Mouse (Mus musculus): ENCODE measurements around the gene Phactr2. TPM values are rescaled to one million over a fixed set of nuclear protein-coding genes. Genes with fewer than 3 reads are reported as not detected.
A peak's percentile ranks its signal among the peaks of the same experiment; 100 is the strongest.

Gene Phactr2
- polyA plus RNA-seq, 1 experiment from 2014 or later: 10.0 TPM

DNA sequence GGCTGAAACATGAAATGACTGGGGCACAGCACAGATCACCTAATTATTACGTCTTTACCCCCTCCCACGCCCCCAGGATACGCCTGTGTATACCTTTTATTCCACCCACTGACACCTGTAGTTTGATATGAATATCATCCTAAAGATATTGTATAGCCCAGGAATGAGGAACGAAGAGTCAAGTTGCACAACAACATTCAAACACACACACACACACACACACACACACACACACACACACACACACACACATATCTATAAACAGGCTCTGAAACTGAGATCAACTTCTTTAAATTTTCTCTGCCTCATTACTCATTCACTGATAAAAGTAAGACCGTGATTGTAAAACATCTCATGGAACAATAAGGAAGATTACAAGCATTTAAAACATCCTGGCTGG is 197.9 kb downstream of the Phactr2 start:
- no peak overlapping the region for H3K27ac ChIP-seq (ENCODE audit: low read length)
- H3K4me1 ChIP-seq (ENCODE audit: control insufficient read depth, insufficient read depth, low read length): no peaks in the 10 kb centered on the region
- no peak overlapping the region for H3K9ac ChIP-seq (ENCODE audit: low read depth, low read length)
- WGBS: 75% methylated on average over 5 of the region's 5 CpGs
- no peaks in the 10 kb centered on the region for H3K36me3 ChIP-seq (ENCODE audit: control insufficient read depth, insufficient read depth, low read length)
- H3K4me2 ChIP-seq (ENCODE audit: low read depth, low read length): no peak overlapping the region
- H3K9me3 ChIP-seq (ENCODE audit: control insufficient read depth, low read length): no peaks in the 10 kb centered on the region
- H3K4me3 ChIP-seq (ENCODE audit: low read length): no peak overlapping the region
- no peaks in the 10 kb centered on the region for H3K27me3 ChIP-seq (replicated peaks; ENCODE audit: control insufficient read depth, insufficient read depth, low read length)
- no peak for ATAC-seq

DNA sequence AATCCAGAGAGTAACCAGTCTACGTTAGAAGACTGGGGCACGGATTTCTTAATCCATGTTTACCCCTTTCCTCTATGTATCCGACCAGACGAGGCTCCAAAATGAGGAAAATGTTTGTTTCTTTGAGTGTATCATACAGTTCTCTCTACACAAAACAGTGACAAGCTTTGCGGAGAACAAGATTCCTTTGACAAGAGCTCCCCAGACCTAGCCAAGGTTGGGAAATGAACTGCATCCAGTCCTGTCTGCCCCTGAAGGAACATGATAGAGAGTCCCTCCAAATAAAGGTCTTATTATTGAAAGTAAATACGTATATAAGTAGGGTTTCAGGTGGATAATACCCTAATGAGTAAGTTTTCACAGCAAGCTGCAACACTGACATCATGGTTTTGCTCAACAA is 199.1 kb downstream of the Phactr2 start:
- Histone ChIP-seq H3K27ac (ENCODE audit: low read length) (no peak overlapping the region), H3K27me3 (replicated peaks; ENCODE audit: control insufficient read depth, insufficient read depth, low read length) (no peaks in the 10 kb centered on the region), H3K9ac (ENCODE audit: low read depth, low read length) (no peak overlapping the region), H3K4me1 (ENCODE audit: control insufficient read depth, insufficient read depth, low read length) (no peaks in the 10 kb centered on the region), H3K4me3 (ENCODE audit: low read length) (no peak overlapping the region), H3K36me3 (ENCODE audit: control insufficient read depth, insufficient read depth, low read length) (no peaks in the 10 kb centered on the region), H3K4me2 (ENCODE audit: low read depth, low read length) (no peak overlapping the region), H3K9me3 (ENCODE audit: control insufficient read depth, low read length) (no peaks in the 10 kb centered on the region)
- WGBS: 84% methylated on average over 6 of the region's 6 CpGs
- ATAC-seq: no peak

DNA sequence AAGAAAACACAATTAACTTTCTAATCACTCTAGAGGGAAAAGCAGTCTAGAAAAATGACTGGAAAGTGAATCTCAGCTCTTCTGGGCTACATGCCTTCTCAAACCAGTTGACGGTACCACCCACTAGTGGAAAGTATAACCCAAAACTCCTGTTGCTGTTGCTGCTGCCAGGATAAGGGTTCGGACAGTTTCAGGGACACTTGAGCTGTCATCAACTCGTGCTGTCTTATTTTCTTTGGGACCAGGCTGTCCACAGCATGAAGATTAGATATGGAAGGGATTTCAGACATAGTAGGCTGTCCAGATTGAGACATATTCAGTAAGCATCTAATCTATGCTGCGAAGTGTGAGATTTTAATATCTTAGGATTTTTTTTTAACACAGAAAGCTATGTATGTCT is 199.5 kb downstream of the Phactr2 start:
- 88% methylated on average over 4 of the region's 4 CpGs for WGBS
- H3K4me3 ChIP-seq (ENCODE audit: low read length): no peak overlapping the region
- H3K4me1 ChIP-seq (ENCODE audit: control insufficient read depth, insufficient read depth, low read length): no peaks in the 10 kb centered on the region
- H3K27me3 ChIP-seq (replicated peaks; ENCODE audit: control insufficient read depth, insufficient read depth, low read length): no peaks in the 10 kb centered on the region
- H3K4me2 ChIP-seq (ENCODE audit: low read depth, low read length): no peak overlapping the region
- no peak for ATAC-seq
- H3K9ac ChIP-seq (ENCODE audit: low read depth, low read length): no peak overlapping the region
- no peaks in the 10 kb centered on the region for H3K9me3 ChIP-seq (ENCODE audit: control insufficient read depth, low read length)
- H3K27ac ChIP-seq (ENCODE audit: low read length): no peak overlapping the region
- no peaks in the 10 kb centered on the region for H3K36me3 ChIP-seq (ENCODE audit: control insufficient read depth, insufficient read depth, low read length)

DNA sequence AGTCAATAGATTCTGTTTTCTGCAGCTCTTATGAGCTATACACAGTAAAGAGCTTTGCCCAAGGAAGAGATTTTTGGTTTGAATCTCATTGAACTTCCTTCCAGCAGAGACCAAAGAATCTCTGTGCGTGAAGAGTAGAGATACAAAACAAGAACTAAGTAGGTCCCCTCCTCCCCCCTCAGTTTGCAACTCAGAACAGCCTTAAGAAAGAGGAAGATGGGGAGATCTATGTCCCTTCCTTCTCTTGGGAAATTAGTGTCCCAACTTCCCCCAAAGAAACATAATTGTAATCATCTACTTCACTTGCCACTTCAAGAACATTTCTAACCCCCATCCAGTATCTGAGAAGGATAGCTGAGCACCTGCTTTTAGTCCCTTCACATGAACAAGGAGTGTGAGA is 200.5 kb downstream of the Phactr2 start:
- Histone ChIP-seq H3K9ac (ENCODE audit: low read depth, low read length) (no peak overlapping the region), H3K27me3 (replicated peaks; ENCODE audit: control insufficient read depth, insufficient read depth, low read length) (no peaks in the 10 kb centered on the region), H3K9me3 (ENCODE audit: control insufficient read depth, low read length) (no peaks in the 10 kb centered on the region), H3K4me3 (ENCODE audit: low read length) (no peak overlapping the region), H3K27ac (ENCODE audit: low read length) (no peak overlapping the region), H3K4me2 (ENCODE audit: low read depth, low read length) (no peak overlapping the region), H3K36me3 (ENCODE audit: control insufficient read depth, insufficient read depth, low read length) (no peaks in the 10 kb centered on the region), H3K4me1 (ENCODE audit: control insufficient read depth, insufficient read depth, low read length) (no peaks in the 10 kb centered on the region)
- WGBS: 93% methylated on average over 1 of the region's 1 CpGs
- no peak for ATAC-seq

DNA sequence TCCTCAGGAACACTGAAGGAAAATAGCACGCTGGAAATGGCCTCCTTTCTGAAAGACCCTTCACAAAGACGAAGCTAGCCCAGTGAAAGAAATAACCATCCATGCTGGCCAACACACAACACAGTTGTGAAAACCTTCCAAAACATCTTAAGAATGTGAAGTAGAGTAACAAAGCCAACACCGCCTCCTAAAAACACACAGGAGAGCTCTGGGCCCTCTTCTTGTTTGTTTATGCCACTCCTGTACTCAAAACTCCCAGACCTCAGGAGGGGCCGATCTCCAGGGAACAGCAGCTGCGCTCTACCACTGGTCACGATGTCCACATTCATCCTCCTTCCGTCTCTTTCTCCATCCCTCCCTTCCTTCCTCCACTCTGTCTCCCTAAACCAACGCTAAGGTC is 202.5 kb downstream of the Phactr2 start:
- Histone ChIP-seq H3K9ac (ENCODE audit: low read depth, low read length) (no peak overlapping the region), H3K4me2 (ENCODE audit: low read depth, low read length) (no peak overlapping the region), H3K36me3 (ENCODE audit: control insufficient read depth, insufficient read depth, low read length) (no peaks in the 10 kb centered on the region), H3K27ac (ENCODE audit: low read length) (no peak overlapping the region), H3K9me3 (ENCODE audit: control insufficient read depth, low read length) (no peaks in the 10 kb centered on the region), H3K4me3 (ENCODE audit: low read length) (no peak overlapping the region), H3K4me1 (ENCODE audit: control insufficient read depth, insufficient read depth, low read length) (no peaks in the 10 kb centered on the region), H3K27me3 (replicated peaks; ENCODE audit: control insufficient read depth, insufficient read depth, low read length) (no peaks in the 10 kb centered on the region)
- 81% methylated on average over 8 of the region's 8 CpGs for WGBS
- ATAC-seq: no peak

DNA sequence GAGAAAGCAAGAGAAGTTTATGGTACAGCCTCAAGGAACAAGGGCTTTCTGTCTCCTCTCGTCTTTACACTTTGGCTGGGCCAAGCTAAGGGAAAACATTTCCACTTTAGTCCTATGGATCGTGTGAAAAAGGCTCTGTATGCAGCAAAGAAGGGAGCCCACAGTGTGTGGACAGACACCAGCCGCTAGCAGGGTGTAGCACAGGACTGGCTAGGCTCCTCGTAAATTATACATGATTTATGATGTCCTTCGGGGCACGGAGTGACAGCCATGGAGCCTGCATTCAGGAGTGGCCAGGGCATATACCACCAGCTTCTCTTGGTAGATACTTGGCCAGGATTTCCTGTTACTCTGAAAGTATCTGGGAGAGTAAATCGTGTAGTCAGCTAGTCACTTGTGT is 203.1 kb downstream of the Phactr2 start:
- H3K4me1 ChIP-seq (ENCODE audit: control insufficient read depth, insufficient read depth, low read length): no peaks in the 10 kb centered on the region
- H3K36me3 ChIP-seq (ENCODE audit: control insufficient read depth, insufficient read depth, low read length): no peaks in the 10 kb centered on the region
- no peaks in the 10 kb centered on the region for H3K9me3 ChIP-seq (ENCODE audit: control insufficient read depth, low read length)
- H3K9ac ChIP-seq (ENCODE audit: low read depth, low read length): no peak overlapping the region
- H3K4me3 ChIP-seq (ENCODE audit: low read length): no peak overlapping the region
- ATAC-seq: no peak
- H3K27me3 ChIP-seq (replicated peaks; ENCODE audit: control insufficient read depth, insufficient read depth, low read length): no peaks in the 10 kb centered on the region
- 57% methylated on average over 7 of the region's 7 CpGs for WGBS
- no peak overlapping the region for H3K27ac ChIP-seq (ENCODE audit: low read length)
- no peak overlapping the region for H3K4me2 ChIP-seq (ENCODE audit: low read depth, low read length)

DNA sequence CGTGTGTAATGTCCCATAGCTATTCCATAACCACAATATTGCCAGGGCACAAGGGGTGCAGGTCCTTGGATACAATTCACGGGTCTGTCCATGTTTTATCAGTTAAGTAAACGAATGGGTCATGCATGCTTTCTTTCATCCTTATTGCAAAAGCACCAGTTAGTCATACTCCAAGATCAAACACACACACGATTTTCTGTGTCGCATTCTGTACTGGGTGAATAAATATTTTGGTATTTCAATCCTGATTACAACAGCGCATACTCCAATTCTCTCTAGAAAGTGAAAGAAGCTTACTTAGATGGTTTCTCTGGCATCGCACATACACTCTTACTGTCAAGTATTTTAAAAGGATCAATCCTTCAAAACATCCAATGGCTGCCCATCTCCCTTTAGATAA is 203.9 kb downstream of the Phactr2 start:
- Histone ChIP-seq H3K9me3 (ENCODE audit: control insufficient read depth, low read length) (no peaks in the 10 kb centered on the region), H3K27me3 (replicated peaks; ENCODE audit: control insufficient read depth, insufficient read depth, low read length) (no peaks in the 10 kb centered on the region), H3K9ac (ENCODE audit: low read depth, low read length) (no peak overlapping the region), H3K27ac (ENCODE audit: low read length) (no peak overlapping the region), H3K36me3 (ENCODE audit: control insufficient read depth, insufficient read depth, low read length) (no peaks in the 10 kb centered on the region), H3K4me1 (ENCODE audit: control insufficient read depth, insufficient read depth, low read length) (no peaks in the 10 kb centered on the region), H3K4me2 (ENCODE audit: low read depth, low read length) (no peak overlapping the region), H3K4me3 (ENCODE audit: low read length) (no peak overlapping the region)
- ATAC-seq: no peak
- 66% methylated on average over 7 of the region's 7 CpGs for WGBS

DNA sequence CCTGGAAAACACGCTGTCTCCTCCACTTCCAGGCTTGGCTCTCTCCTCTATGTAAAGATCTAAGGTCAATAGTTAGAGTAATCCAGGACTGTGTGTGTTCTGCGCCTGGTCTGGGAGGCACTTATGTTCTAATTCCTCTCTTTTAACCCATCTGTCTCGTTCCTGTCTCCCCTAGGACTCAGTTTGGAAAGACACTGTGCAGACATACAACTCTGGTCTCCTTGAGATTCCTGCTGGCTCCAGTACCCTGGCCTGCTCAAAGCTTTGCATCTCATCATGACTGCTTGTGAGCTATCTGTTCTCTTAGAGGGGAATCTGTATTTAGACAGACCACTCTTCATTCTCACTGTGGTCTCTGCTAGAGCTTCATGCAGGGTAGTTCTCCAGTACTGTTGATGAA is 215.0 kb downstream of the Phactr2 start:
- Histone ChIP-seq H3K9me3 (ENCODE audit: control insufficient read depth, low read length) (no peaks in the 10 kb centered on the region), H3K27ac (ENCODE audit: low read length) (peak overlapping the region; percentile 43; the same call in 1 of the 2 replicates), H3K4me3 (ENCODE audit: low read length) (no peak overlapping the region), H3K4me2 (ENCODE audit: low read depth, low read length) (no peak overlapping the region), H3K27me3 (replicated peaks; ENCODE audit: control insufficient read depth, insufficient read depth, low read length) (no peaks in the 10 kb centered on the region), H3K4me1 (ENCODE audit: control insufficient read depth, insufficient read depth, low read length) (no peaks in the 10 kb centered on the region), H3K36me3 (ENCODE audit: control insufficient read depth, insufficient read depth, low read length) (no peaks in the 10 kb centered on the region), H3K9ac (ENCODE audit: low read depth, low read length) (no peak overlapping the region)
- 53% methylated on average over 3 of the region's 3 CpGs for WGBS
- peak; percentile 68 for ATAC-seq

DNA sequence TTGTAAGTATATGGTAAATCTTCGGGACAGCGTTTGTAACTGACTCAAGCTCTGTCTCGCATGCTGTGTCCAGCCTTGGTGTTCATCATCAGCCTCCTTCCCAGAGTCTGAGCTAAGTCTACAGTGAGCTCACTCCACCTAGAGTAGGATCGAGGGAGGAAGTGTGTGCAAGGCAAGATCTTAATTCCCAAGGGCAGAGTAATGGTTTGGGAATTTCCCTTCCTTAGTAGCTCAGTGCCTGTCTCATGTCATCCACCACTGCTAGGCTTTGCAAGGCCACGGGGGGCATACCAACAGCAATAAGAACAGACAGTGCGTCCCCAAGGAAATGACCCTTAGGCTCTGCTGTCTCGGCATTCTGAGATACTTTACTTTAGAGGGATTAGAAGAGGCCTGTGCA is 218.0 kb downstream of the Phactr2 start:
- Histone ChIP-seq H3K9ac (ENCODE audit: low read depth, low read length) (no peak overlapping the region), H3K4me3 (ENCODE audit: low read length) (no peak overlapping the region), H3K4me2 (ENCODE audit: low read depth, low read length) (no peak overlapping the region), H3K27me3 (replicated peaks; ENCODE audit: control insufficient read depth, insufficient read depth, low read length) (no peaks in the 10 kb centered on the region), H3K36me3 (ENCODE audit: control insufficient read depth, insufficient read depth, low read length) (no peaks in the 10 kb centered on the region), H3K27ac (ENCODE audit: low read length) (no peak overlapping the region), H3K9me3 (ENCODE audit: control insufficient read depth, low read length) (no peaks in the 10 kb centered on the region), H3K4me1 (ENCODE audit: control insufficient read depth, insufficient read depth, low read length) (no peaks in the 10 kb centered on the region)
- ATAC-seq: peak; percentile 60; the same call in 1 of the 2 replicates
- WGBS: 68% methylated on average over 7 of the region's 7 CpGs

DNA sequence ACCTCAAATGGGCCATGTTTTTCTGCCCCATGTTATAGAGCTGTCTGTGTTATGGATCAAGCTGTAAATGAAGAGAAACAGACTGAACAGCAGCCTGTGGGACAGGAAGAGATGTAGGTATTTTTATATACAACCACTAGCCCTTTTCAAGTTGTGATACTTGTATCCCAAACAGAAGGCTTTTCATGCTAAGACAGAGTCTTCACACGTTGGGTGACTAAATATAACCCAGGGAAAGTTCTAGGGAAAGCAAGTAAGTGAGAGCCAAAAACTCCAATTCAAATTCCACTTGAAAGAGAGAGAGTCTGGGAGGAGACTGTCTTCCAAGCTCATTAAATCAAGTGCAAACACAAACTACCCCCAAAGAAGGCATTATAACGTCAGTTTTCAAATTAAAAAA is 223.9 kb downstream of the Phactr2 start:
- no peak overlapping the region for H3K27ac ChIP-seq (ENCODE audit: low read length)
- 0 out of 2 replicates have a peak, but pooled peaks cover 2% of the 10 kb centered on the region for H3K36me3 ChIP-seq (ENCODE audit: control insufficient read depth, insufficient read depth, low read length)
- no peak for ATAC-seq
- H3K4me3 ChIP-seq (ENCODE audit: low read length): no peak overlapping the region
- H3K4me2 ChIP-seq (ENCODE audit: low read depth, low read length): no peak overlapping the region
- no peaks in the 10 kb centered on the region for H3K9me3 ChIP-seq (ENCODE audit: control insufficient read depth, low read length)
- WGBS: 37% methylated on average over 2 of the region's 2 CpGs
- no peaks in the 10 kb centered on the region for H3K27me3 ChIP-seq (replicated peaks; ENCODE audit: control insufficient read depth, insufficient read depth, low read length)
- H3K9ac ChIP-seq (ENCODE audit: low read depth, low read length): no peak overlapping the region
- peaks cover 5% of the 10 kb centered on the region; the same call in 1 of the 2 replicates for H3K4me1 ChIP-seq (ENCODE audit: control insufficient read depth, insufficient read depth, low read length)

All from intestine, embryonic 16.5 days (tissue).